Mouse (Mus musculus): ENCODE results near the gene Vmn1r117.
"Not testable (repeated sequence)": the region's sequence is repeated elsewhere in the genome, so short reads cannot be mapped to it uniquely, and the experiment has no call there.

The Vmn1r117 gene

DNA sequence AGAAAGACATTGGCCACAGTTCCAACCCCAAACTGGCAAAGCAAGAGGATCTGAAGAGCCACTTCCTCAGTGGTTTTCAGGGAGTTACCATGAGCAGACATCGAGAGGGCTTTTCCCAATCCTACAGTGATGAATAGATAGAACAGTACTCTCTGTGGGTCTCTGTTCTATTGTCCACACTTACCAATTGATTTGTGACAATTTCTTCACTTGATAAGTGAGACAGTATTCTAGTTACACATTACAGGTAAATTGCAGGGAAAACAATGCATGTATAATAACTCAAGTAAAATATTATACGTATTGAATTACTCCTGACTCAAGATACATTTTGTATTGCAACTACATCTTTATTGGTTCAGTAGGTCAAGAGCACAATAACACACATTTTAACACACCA lies at the start of gene Vmn1r117:
Gene Vmn1r117 (minus strand): TSS at position 101 of the 400 bp plus-strand sequence.
- not testable (repeated sequence) for DNase-seq (ENCODE audit: low spot score in 2 of 2)

DNA sequence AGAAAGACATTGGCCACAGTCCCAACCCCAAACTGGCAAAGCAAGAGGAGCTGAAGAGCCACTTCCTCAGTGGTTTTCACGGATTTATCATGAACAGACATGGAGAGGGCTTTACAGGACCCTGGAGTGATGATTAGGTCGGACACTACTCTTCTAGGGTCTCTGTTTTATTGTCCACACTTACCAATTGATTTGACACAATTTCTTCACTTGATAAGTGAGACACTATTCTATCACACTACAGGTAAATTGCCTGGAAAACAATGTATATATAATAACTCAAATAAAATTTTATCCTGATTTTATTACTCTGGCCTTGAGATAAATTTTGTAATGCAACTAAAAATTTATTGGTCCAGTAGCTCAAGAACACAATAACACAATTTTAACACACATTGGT lies 28.3 kb upstream of the Vmn1r117 start, which contains the start of gene Vmn1r118:
Gene Vmn1r118 (minus strand): TSS at position 101 of the 400 bp plus-strand sequence.
- not testable (repeated sequence) for DNase-seq (ENCODE audit: low spot score in 2 of 2)

DNA sequence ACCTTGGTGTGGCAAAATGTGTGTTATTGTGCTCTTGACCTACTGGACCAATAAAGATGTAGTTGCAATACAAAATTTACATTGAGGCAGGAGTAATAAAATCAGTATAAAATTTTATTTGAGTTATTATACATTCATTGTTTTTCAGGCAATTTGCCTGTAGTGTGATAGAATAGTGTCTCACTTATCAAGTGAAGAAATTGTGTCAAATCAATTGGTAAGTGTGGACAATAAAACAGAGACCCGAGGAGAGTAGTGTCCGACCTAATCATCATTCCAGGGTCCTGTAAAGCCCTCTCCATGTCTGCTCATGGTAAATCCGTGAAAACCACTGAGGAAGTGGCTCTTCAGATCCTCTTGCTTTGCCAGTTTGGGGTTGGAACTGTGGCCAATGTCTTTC lies 12.0 kb downstream of the Vmn1r117 start, which contains the start of gene Vmn1r116:
Gene Vmn1r116 (plus strand): TSS at position 301 of the 400 bp plus-strand sequence.
- DNase-seq (ENCODE audit: low spot score in 2 of 2), result not testable (repeated sequence)

DNA sequence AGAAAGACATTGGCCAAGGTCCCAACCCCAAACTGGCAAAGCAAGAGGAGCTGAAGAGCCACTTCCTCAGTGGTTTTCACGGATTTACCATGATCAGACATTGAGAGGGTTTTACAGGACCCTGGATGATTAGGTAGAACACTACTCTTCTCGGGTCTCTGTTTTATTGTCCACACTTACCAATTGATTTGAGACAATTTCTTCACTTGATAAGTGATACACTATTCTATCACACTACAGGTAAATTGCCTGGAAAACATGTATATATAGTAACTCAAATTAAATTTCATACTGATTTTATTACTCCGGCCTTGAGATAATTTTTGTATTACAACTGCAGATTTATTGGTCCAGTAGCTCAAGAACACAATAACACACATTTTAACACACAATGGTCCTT lies 39.0 kb downstream of the Vmn1r117 start, which contains the start of gene Vmn1r115:
Gene Vmn1r115 (minus strand): TSS at position 101 of the 400 bp plus-strand sequence.
- not testable (repeated sequence) for DNase-seq (ENCODE audit: low spot score in 2 of 2)
